Mouse (Mus musculus) mesoderm, embryonic 11.5 days (tissue): ENCODE measurements around the gene Ccdc120.
A peak's percentile ranks its signal among the peaks of the same experiment; 100 is the strongest.

Experiments used
- DNase-seq: peaks from one replicate; pipeline ENCODE4 v3.0.0-alpha.2; 2012; ENCODE audit warnings: low read depth, low spot score

Gene Ccdc120

GRCm38 (mm10) chrX:7750432-7751116 lies at the start of gene Ccdc120:
TSS of gene Ccdc120 (minus strand) at chrX:7750905.
- peak; percentile 83 for DNase-seq

- no peak for DNase-seq
Measured at GRCm38 (mm10) chrX:7797327-7797726, 46.6 kb upstream of the Ccdc120 start.

- DNase-seq: peak; percentile 61
Measured at GRCm38 (mm10) chrX:7795016-7795415, 44.3 kb upstream of the Ccdc120 start.

- peak; percentile 26 for DNase-seq
Measured at GRCm38 (mm10) chrX:7793361-7793760, 42.7 kb upstream of the Ccdc120 start.

- DNase-seq: no peak
Measured at GRCm38 (mm10) chrX:7790309-7790708, 39.6 kb upstream of the Ccdc120 start.

GRCm38 (mm10) chrX:7789542-7790136 lies 38.9 kb upstream of the Ccdc120 start, which contains the start of gene Gripap1:
TSS of gene Gripap1 (plus strand) at chrX:7789765.
- peak; percentile 86 for DNase-seq

- DNase-seq: no peak
Measured at GRCm38 (mm10) chrX:7782603-7783092, 31.9 kb upstream of the Ccdc120 start.

- DNase-seq: no peak
Measured at GRCm38 (mm10) chrX:7779294-7779693, 28.6 kb upstream of the Ccdc120 start.

- no peak for DNase-seq
Measured at GRCm38 (mm10) chrX:7778450-7779244, 27.9 kb upstream of the Ccdc120 start.

- peak; percentile 55 for DNase-seq
Measured at GRCm38 (mm10) chrX:7776329-7777082, 25.8 kb upstream of the Ccdc120 start.

- no peak for DNase-seq
Measured at GRCm38 (mm10) chrX:7775501-7776205, 24.9 kb upstream of the Ccdc120 start.

- DNase-seq: no peak
Measured at GRCm38 (mm10) chrX:7772766-7773165, 22.1 kb upstream of the Ccdc120 start.

GRCm38 (mm10) chrX:7769302-7770017 lies 18.8 kb upstream of the Ccdc120 start:
- no peak for DNase-seq

- peak; percentile 28 for DNase-seq
Measured at GRCm38 (mm10) chrX:7765764-7766163, 15.1 kb upstream of the Ccdc120 start.

- DNase-seq: no peak
Measured at GRCm38 (mm10) chrX:7765281-7765670, 14.6 kb upstream of the Ccdc120 start.

- DNase-seq: no peak
Measured at GRCm38 (mm10) chrX:7764657-7765280, 14.1 kb upstream of the Ccdc120 start.

GRCm38 (mm10) chrX:7763631-7764393 lies 13.1 kb upstream of the Ccdc120 start:
- no peak for DNase-seq

- DNase-seq: no peak
Measured at GRCm38 (mm10) chrX:7762921-7763197, 12.2 kb upstream of the Ccdc120 start.
